Mouse (Mus musculus) frontal cortex, postnatal 14 days (tissue): ENCODE measurements around the gene Grm8.

ENCODE experiments used
- DNase-seq, 2 experiments: peaks; one replicate each; pipeline ENCODE4 v3.0.0; 2022; ENCODE audit warnings: low spot score in 2 of 2

Gene Grm8

DNA sequence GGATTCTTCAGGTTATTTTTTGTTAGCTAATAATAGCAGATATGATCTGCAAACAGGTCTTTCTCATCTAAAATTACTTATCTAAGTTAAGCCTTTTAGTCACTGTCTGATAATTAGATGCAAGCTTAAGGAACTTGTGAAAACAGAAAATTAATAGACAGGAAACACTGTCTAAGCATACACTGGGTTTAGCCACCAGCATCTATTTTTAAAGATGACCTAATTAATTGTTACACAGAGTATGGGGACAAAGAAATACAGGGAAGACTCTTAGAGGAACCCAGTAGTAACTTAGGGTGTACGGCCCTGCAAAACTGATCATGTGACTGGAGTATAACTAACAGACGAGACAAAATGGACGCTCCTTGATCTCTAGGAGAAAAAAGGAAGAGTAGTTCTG is 92.6 kb downstream of the Grm8 start:
- DNase-seq = no peak

DNA sequence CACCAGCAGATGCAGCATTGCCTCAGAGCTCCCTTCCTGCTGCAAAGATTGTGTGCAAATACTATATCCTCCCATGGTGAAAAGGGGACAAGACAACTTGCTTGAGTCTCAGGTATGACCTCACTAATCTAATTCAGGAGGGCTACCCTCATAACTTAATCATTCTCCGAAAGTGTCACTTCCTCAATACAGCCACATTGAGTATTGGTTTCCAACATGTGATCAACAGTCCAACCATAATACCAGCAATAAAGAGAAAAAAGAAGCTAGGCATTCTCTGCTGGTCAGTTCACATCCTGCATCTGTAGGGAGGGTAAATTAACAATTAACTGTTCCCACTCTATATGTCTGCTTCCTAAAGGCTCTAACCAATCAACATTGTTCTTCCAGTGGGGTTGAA is 94.2 kb downstream of the Grm8 start:
- DNase-seq = no peak

DNA sequence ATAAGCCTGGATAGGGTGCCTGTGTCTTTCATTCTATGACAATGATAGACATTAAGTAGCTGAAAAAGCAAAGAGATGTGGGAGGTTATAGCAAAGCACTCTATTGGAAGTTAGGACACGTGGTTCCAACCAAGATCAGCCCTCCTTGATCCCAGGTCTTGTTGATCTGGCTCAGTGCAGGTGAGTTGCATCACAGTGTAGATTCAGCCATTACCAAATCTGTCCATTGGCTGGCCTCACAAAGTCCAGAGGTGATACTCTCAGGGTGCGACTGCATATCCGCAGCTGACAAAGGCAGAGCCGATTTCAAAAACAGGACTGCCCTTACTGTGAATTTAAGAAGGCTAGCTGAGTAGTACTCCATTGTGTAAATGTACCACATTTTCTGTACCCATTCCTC is 103.0 kb downstream of the Grm8 start:
- DNase-seq = no peak

DNA sequence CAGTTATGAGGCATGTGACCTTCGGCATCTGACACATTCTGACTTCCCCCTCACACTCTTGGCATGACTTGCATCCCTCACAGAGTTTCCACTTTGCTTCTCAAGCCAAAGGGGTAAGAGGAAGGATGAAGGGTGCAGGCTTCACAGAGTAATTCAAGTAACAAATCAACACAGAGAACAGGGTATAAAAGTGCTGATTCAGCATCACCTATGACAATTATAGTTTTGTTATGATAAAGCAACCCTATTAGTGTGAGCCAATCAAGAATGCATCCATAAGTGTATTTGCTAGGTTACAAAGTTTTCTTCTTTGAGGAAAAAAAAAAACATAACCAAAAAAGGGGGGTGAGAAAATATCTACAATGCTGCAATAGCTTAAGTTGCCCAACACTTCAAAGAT is 117.3 kb downstream of the Grm8 start:
- DNase-seq = no peak

DNA sequence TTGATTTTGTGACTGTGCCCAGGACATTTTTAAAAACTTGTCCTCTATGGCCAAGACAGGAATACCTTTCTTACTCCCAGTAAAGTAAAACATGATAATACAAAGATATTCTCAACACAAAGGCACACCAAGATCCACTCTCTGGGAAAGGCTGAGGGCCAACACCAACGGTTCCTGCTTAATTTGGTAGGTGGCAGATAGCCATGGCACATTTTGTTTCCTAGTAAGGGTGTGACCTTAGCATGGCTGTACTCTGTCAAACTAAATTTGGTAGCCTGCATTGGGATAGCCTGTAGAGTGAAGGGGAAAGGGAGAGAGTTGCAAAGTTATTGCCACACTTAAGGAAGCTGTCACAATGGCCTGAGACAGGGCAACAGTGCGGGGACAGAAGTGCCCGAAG is 128.0 kb downstream of the Grm8 start:
- DNase-seq = no peak

DNA sequence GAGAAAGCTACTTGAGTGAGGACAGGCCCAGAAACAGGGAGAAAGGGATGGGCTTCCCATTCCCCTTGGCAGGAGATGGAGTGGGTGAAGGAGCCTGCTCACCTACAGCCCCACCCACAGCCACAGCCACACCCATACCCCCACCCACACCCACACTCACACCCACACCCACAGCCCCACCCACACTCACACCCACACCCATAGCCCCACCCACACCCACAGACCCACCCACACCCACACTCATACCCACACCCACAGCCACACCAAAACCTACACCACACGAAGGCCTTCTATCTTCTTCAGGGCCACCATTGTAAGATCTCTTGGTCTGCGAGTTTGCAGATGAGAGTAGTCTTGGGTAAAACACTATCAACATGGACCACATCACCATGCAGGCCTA is 137.7 kb downstream of the Grm8 start:
- no peak for DNase-seq

DNA sequence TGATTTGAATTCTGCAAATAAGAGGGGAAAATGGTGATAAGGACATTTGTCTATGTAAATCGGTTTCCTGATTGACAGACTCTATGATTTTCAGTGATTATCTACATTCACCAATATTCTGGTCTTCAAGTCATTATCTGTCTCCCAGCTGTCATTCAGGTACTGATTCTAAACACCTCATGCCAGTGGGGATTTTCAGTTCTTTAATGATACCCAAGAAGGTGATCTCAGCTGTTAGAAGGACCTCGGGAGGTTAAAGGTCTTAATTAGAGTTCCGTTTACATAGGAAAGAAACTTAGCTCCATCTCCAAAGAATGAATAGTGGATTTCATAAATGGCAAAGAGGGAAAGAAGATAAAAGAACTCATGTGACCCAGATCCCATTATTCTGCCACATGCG is 143.7 kb downstream of the Grm8 start:
- no peak for DNase-seq

DNA sequence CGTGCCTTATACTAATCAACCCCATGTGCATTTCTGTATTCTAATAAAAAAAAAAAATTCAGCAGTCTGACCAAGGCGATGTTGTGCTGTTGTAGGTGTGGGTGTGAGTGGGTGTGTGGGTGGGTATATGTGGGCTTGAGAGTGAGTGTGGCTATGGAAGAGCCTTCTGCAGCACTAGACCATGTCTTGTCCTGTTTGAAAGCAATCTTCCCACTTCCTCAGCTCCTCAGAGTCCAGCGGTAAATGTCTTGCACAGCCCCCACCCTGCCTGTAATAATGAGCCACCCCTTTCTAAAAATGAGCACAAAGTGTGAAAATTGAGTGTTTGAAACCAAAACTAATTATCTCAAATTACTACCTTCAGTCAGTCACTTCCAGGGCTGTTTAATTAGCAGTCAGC is 152.4 kb downstream of the Grm8 start:
- DNase-seq = no peak

DNA sequence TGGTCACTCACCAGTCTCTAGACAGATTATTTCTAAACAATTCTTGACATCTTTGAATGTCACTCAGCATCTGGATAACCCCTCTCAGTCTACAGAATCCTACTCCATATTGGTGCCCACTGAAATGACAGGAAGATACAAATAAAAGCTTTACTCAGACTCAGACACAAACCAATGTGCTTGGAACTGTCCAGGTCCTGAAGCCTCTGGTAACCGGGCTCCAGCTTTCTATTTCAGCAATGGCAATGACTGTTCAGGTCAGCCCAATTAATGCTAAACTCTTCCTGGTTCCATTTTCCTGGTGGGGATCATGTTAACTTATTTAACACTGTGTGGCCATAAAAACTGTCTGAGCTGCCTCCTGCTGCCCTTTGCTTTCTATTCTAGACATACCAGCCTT is 153.0 kb downstream of the Grm8 start:
- DNase-seq = no peak

DNA sequence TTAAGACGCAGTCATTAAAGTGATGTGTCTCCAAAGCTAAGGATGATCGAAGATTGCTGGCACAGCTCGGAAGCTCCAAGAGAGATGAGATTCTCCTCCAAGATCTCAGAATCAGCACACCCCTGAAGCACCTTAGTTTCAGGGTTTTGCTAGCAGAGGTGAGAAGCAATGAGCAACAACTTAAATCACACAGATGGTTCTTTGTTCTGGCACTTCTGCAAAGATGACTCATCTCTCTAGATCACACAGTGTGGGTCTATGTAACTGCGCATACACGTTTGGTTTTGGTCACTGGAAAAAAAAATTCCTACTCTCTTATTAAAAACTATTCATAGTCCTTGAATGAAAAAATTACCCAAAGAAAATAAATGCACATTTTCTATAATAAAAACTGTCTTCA is 157.6 kb downstream of the Grm8 start:
- DNase-seq = no peak

DNA sequence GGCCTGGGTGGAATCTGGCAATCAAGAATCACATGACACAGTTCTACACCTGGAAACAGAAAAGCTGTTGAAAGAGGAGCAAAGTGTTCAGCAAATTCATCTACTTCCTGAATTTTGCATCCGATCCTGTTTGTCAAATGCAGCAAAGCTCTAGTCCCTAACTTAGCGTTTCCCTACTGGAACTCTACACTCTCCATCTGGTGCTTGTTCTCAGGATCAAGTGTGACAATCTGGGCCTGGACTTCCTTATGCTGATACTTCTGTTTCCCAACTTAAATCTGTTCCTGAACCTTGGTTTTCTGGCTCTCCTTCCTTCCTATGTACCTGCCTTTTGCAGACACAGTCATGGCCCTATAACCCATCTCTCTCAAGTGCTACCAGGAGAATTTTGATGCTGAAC is 166.1 kb downstream of the Grm8 start:
- no peak for DNase-seq

DNA sequence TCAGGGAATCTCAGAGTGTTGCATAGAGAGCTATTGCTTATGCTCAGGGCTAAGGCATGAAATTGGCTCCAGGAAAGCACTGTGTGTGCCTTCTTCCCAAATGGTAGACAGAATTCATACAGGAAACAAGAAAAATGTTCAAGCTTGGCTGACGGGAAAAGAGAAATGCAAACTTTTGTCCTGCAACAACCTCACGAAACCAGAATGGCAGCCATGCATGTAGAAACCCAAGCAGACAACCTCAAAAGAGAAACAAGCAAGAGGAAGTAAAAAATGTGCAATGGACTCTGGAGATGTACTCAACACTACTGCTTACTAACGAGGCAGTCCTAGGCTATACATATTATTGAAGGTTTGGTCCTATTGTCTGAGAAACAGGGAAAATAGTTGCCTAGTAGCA is 167.9 kb downstream of the Grm8 start:
- DNase-seq = no peak

DNA sequence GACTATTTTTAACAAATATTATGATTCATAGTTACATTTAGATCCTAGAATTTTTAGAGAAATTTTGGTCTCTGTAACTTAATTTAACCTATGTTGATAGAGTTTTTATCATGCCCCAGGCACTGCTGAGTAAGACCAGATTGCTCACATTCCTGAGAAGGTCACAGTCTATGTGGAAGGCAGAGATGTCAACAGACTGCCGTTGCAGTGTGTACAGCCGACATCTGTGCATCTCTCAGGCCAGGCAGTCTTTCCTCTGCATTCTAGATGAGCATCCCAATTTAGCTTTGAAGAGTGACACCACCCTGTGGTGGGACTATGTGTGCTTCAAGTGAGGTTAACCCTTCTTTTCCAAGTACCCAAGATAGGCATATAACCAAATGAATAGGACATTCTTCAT is 169.7 kb downstream of the Grm8 start:
- DNase-seq = no peak

DNA sequence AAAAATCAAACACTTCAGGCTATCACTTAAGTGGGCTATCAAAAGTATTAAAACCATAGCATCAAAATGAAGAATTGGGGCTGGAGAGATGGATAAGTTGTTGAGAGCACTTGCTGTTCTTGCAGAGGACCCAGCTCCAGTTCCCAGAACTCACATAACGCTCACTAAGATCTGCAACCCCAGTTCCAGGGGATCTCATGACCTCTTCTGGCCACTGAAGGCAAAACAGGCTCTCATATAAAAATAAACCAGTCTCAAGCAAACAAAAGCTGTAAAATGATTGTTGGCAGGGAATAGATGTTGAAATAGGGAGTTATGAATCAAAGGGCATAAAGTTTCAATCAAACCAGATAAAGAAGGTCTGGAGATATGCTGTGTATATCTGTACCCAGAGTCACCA is 171.1 kb downstream of the Grm8 start:
- DNase-seq = no peak

DNA sequence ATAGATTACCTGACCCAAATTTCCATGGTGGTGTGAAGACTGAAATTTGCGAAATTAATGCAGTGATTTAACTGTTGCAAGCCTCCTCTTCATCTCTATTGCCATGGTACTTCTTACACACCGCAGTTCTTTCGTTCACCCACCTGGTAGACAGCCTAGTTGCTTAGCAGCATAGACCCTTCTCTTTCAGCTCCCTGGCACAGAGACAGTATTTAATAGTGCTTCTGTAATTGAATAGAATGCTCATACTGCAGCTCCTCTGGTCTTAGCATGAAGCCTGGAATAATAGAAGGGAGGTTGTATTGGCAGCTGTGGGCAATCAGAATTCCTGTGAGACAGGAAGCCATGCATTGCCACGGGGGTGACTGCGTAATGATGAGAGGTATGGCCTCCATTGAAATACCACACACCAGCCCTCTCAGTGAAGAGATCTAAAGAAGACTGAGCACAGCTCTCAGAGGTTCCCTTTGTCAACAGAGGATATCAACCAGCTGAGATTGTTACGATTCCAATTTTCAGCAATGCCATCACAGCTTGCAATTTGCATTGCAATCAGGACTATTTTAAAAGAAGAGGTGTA is 178.6 kb downstream of the Grm8 start:
- no peak for DNase-seq

DNA sequence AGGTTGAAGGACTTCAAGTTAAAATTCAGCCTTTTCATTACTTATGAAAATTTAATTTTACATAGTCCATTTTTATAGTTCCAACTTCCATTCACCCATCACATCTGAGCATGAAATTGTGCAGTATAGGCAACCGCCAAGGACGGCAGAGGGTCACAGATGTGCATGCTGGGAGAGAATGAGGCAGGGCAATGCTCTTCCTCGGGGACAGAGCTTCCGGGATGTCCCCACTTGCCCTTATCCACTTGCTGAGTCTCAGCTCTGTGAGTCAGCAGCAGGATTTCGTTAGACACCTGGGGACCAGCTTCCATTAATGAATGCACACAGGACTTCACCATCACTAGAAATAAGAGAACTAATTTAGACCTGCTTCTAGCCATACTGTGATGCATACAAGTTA is 183.5 kb downstream of the Grm8 start:
- no peak for DNase-seq

DNA sequence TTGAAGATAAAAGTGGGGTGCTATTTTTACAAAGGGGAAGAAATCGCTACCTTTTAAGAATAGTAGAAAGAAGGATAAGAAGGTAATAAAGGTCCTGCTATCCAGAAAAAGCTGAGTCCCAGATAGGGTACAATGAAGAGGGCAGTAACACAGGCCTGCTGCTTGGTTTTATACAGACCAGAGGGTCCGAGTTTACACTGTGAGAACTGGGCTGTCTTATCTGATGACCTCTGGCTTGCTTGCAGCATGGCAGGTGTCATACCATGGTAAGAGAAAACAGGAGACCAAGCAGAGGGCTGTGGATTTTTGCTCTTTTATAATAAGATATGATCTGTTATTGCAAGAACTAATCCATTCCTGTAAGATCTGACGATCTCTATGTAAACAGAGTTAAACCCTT is 206.9 kb downstream of the Grm8 start:
- DNase-seq = no peak

DNA sequence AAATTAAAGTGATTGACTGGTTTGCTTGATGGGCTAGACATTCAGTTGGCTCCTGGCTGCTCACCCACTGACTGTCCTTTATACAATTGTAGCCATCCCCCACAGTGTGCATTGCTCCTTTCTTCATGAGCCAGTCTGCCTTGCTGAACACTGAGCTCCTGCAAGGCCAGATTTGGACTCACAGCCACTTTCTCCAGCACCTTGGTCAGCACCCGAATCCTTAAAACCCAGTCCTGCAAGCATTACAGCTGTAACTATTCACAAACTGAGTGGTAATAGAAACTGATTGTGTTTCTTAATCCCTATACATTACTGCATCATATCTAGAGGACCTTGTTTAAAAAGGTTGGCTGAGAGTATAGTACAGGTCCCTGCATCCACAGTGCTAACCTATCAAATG is 221.7 kb downstream of the Grm8 start:
- DNase-seq = no peak

DNA sequence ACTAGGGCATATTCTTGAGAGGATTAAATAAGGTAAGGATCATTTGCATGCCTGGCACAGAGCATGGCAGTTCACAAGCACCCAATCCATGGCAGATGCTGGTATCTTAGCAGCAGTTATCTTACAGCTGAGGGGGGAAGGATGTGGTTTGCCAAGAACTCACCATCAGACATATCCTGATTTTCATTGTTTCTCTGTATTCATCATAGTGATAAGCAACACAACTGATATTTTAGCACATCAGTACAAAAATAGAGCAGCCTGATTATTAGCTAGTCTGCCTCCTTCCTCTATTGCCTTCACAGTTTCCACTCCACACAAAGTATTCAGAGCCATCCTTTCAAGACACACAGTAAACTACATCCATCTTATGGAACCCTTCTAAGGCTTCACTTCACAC is 230.6 kb downstream of the Grm8 start:
- no peak for DNase-seq

DNA sequence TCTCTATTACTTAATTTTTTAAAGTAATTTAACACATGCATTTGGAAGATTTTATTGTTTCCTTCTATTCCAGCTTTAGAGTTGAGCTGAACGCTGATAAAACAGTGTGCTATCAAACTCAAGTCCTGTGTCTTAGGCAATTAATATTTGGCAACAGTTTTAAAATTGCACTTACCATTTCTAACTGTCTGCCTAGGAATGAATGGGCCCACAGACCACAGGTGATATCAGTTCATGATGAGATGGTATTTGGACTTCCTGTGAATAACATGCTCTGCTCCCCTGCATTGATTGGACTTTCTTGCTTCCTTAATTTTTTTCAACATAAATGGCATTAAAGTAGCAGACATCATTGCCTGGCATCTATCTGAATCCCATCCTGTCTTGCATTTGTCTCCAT is 232.8 kb downstream of the Grm8 start:
- DNase-seq = no peak

DNA sequence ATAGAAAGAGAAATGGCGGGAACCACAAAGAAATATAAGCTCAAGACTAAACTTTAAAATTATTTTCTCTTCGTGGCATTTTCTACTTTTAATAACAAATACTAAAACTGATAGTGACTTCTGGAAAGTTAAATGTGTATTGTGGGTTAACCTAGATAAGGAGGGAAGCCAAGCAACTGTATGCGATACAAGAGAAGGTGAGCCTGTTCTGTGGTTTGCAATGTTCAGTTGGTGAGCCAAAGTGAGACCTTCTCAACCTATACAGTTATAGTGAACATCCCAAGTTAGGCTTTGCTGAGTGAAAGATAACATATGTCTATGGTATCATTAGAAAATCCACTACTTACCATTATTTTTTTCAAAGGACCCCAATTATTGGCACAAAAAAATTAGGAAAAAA is 233.6 kb downstream of the Grm8 start:
- no peak for DNase-seq

DNA sequence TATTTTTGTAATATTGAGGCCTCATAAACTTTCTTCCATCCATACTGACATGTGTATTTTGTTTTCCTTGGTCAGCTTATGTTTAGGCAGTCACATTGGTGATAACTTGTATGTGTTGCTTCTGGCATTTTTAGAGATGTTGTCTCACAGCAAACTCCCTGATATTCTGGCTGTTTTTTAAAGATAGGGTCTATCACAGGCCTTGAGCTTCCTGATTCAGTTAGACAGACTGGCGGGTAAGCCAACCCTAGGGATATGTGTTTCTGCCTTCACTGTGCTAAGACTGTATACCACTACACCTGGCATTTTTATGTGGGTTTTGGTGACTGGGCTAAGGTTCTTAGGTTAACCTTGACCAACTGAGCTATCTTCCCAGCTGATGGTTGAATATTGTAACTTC is 239.8 kb downstream of the Grm8 start:
- DNase-seq = no peak

DNA sequence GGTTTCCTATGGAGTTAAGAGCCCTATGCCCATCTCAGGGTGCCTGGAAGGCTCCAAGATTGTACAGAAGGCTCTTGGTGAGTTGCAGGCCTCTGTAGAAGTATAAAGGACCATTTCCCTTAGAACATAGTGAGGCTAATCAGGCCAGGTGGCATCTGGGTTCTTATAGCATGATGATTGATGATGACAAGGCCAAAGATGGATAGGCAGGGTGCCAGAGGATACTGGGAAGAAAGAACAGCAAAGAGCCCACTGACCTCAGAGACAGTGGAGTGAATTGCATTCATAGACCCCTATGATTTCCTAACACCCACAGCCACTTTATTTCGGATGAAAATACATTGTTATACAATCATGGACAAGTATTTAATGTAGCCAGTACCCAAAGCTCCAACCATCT is 242.1 kb downstream of the Grm8 start:
- DNase-seq = no peak

DNA sequence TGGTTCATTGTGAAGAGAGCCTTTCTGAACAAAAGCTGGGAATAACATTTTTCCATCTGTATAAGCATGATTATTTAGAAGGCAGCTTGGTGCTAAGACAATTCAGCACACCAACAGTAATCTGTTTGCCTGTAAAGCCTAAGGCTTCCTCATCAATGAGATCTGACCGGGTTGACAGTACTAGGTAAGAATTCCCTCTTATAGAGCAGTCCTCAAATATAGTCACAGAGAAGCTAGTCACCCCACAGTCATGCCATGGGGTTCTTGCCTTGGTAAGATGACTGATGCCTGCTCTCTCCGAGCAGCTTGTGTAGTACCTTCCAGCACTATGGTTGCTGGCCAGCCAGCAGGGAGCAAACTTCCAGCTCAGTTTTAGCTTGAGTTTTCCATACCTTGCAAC is 246.6 kb downstream of the Grm8 start:
- no peak for DNase-seq

DNA sequence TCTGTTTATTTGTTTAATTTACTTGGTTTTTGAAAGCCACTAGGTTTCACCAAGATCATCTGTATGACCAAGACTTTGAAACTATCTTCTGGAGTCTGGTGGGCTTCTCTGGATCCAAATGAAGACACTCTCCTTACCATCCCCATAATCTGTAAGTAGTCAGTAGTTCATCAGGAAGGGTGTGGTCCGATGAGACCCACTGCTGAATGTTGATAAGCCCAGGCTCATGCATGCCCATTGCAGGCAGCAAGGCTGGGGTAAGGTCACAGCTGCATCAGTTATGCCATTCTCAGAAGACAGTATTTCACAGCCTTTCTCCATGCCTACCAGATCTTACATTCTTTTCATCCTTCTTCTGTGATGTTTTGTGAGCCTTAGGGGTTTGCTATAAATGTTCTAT is 247.1 kb downstream of the Grm8 start:
- DNase-seq = no peak
